Mouse (Mus musculus) MEL (cell line): ENCODE data around the gene Eml1. TPM values are rescaled to one million over a fixed set of nuclear protein-coding genes. Genes with fewer than 3 reads are reported as not detected.

Source experiments
- DNase-seq: peaks from one replicate; pipeline ENCODE4 v3.0.0; 2011; ENCODE audit warnings: low read depth, low spot score
- H3K27ac ChIP-seq: 2 replicates; pipeline ENCODE4 v1.5.1; 2012; ENCODE audit warnings: low read depth, mild to moderate bottlenecking, control low read depth, low read length, moderate library complexity; ENCODE audit not compliant: control insufficient read depth
- H3K27me3 ChIP-seq, 2 experiments: fragments of 150-350 bp in 1 of 2; sonication (generic) in 1 of 2; 2 replicates each; pipeline ENCODE4 v1.6.1; 2012; ENCODE audit warnings: low read length in 2 of 2, mild to moderate bottlenecking in 2 of 2, improper control_type of control experiment in 1 of 2, moderate library complexity in 1 of 2; ENCODE audit not compliant: insufficient read depth in 2 of 2, control insufficient read depth in 1 of 2
- H3K36me3 ChIP-seq, 2 experiments: 2 replicates each; pipeline ENCODE4 v1.6.1; 2012 to 2014; ENCODE audit warnings: low read length in 2 of 2, improper control_type of control experiment in 1 of 2, inconsistent platforms in 1 of 2, mild to moderate bottlenecking in 1 of 2; ENCODE audit not compliant: insufficient read depth in 2 of 2, control insufficient read depth in 1 of 2
- H3K4me1 ChIP-seq, 2 experiments: fragments of 150-350 bp in 1 of 2; sonication (generic) in 1 of 2; 2 replicates each; pipeline ENCODE4 v1.6.1; 2012; ENCODE audit warnings: low read length in 2 of 2, improper control_type of control experiment in 1 of 2, mild to moderate bottlenecking in 1 of 2; ENCODE audit not compliant: insufficient read depth in 2 of 2, control insufficient read depth in 1 of 2
- H3K4me3 ChIP-seq, 2 experiments: fragments of 150-350 bp in 1 of 2; sonication (generic) in 1 of 2; 2 replicates each; pipeline ENCODE4 v1.5.1; 2012; ENCODE audit warnings: low read depth in 2 of 2, low read length in 2 of 2, mild to moderate bottlenecking in 2 of 2, moderate library complexity in 2 of 2, control low read depth in 1 of 2, improper control_type of control experiment in 1 of 2; ENCODE audit not compliant: control insufficient read depth in 1 of 2, insufficient read depth in 1 of 2
- H3K79me2 ChIP-seq: 2 replicates; pipeline ENCODE4 v1.6.1; 2012; ENCODE audit warnings: mild to moderate bottlenecking, low read length, moderate library complexity; ENCODE audit not compliant: control insufficient read depth, poor library complexity, insufficient read depth
- H3K9ac ChIP-seq: 2 replicates; pipeline ENCODE4 v1.6.1; 2012; ENCODE audit warnings: low read depth, mild to moderate bottlenecking, control low read depth, low read length, moderate library complexity; ENCODE audit not compliant: control insufficient read depth, poor library complexity, severe bottlenecking
- H3K9me3 ChIP-seq: fragments of 150-350 bp; sonication (generic); replicated peaks from 2 replicates; pipeline ENCODE4 v1.6.1; 2012; ENCODE audit warnings: mild to moderate bottlenecking, low read length, improper control_type of control experiment, moderate library complexity; ENCODE audit not compliant: insufficient read depth
- BHLHE40 ChIP-seq: IDR thresholded peaks from 2 replicates; pipeline ENCODE4 v1.6.1; 2012; ENCODE audit warnings: low read depth, mild to moderate bottlenecking, inconsistent platforms, low read length, improper control_type of control experiment, borderline replicate concordance
- CHD1 ChIP-seq: IDR thresholded peaks from 2 replicates; pipeline ENCODE4 v1.6.1; 2012; ENCODE audit warnings: low read depth, mild to moderate bottlenecking, inconsistent platforms, low read length, improper control_type of control experiment
- CTCF ChIP-seq, 3 experiments: IDR thresholded peaks in 2 of 3; conservative IDR thresholded peaks in 1 of 3; 2 replicates each; pipeline ENCODE4 v1.5.1; 2011 to 2012; ENCODE audit warnings: low read length in 3 of 3, low read depth in 2 of 3, mild to moderate bottlenecking in 2 of 3, improper control_type of control experiment in 1 of 3, inconsistent platforms in 1 of 3, mixed read lengths in 1 of 3, moderate library complexity in 1 of 3; ENCODE audit not compliant: control insufficient read depth in 1 of 3, insufficient read depth in 1 of 3, poor library complexity in 1 of 3, severe bottlenecking in 1 of 3
- ELF1 ChIP-seq: IDR thresholded peaks from 2 replicates; pipeline ENCODE4 v1.6.1; 2014; ENCODE audit warnings: low read depth, mild to moderate bottlenecking, inconsistent platforms, low read length, improper control_type of control experiment, moderate library complexity
- EP300 ChIP-seq, 2 experiments: IDR thresholded peaks; 2 replicates each; pipeline ENCODE4 v1.6.1; 2011; ENCODE audit warnings: improper control_type of control experiment in 2 of 2, low read length in 2 of 2, low read depth in 1 of 2, mild to moderate bottlenecking in 1 of 2
- GABPA ChIP-seq: IDR thresholded peaks from 2 replicates; pipeline ENCODE4 v1.6.1; 2012; ENCODE audit warnings: low read depth, mild to moderate bottlenecking, inconsistent platforms, low read length, improper control_type of control experiment, moderate library complexity
- HCFC1 ChIP-seq: IDR thresholded peaks from 2 replicates; pipeline ENCODE4 v1.6.1; 2012; ENCODE audit warnings: low read depth, mild to moderate bottlenecking, inconsistent platforms, low read length, improper control_type of control experiment, moderate library complexity
- JUND ChIP-seq: IDR thresholded peaks from 2 replicates; pipeline ENCODE4 v1.6.1; 2011; ENCODE audit warnings: low read depth, mild to moderate bottlenecking, improper control_type of control experiment, low read length
- KAT2A ChIP-seq: conservative IDR thresholded peaks from 2 replicates; pipeline ENCODE4 v1.6.1; 2012; ENCODE audit warnings: low read depth, low read length, improper control_type of control experiment, inconsistent platforms
- MAFK ChIP-seq: IDR thresholded peaks from 2 replicates; pipeline ENCODE4 v1.6.1; 2011; ENCODE audit warnings: low read depth, mild to moderate bottlenecking, low read length, improper control_type of control experiment, borderline replicate concordance
- MXI1 ChIP-seq: IDR thresholded peaks from 2 replicates; pipeline ENCODE4 v1.6.1; 2011; ENCODE audit warnings: mild to moderate bottlenecking, low read depth, low read length, improper control_type of control experiment
- MYC ChIP-seq: IDR thresholded peaks from 2 replicates; pipeline ENCODE4 v1.6.1; 2011; ENCODE audit warnings: low read depth, mild to moderate bottlenecking, low read length, improper control_type of control experiment, moderate library complexity
- NELFE ChIP-seq: IDR thresholded peaks from 2 replicates; pipeline ENCODE4 v1.6.1; 2011; ENCODE audit warnings: low read depth, low read length, improper control_type of control experiment
- POLR2A ChIP-seq, 2 experiments: IDR thresholded peaks; 2 replicates each; pipeline ENCODE4 v1.6.1; 2011 to 2012; ENCODE audit warnings: low read length in 2 of 2, mild to moderate bottlenecking in 2 of 2, control low read depth in 1 of 2, improper control_type of control experiment in 1 of 2, low read depth in 1 of 2, moderate library complexity in 1 of 2; ENCODE audit not compliant: control insufficient read depth in 1 of 2, insufficient read depth in 1 of 2, poor library complexity in 1 of 2
- RCOR1 ChIP-seq: IDR thresholded peaks from 2 replicates; pipeline ENCODE4 v1.6.1; 2012; ENCODE audit warnings: low read depth, mild to moderate bottlenecking, inconsistent platforms, low read length, improper control_type of control experiment
- TAL1 ChIP-seq: IDR thresholded peaks from 2 replicates; pipeline ENCODE4 v1.6.1; 2012; ENCODE audit warnings: mild to moderate bottlenecking, inconsistent platforms, low read length, moderate library complexity, mixed read lengths
- TBP ChIP-seq: IDR thresholded peaks from 2 replicates; pipeline ENCODE4 v1.8.0; 2011; ENCODE audit warnings: low read depth, low read length, improper control_type of control experiment
- TCF12 ChIP-seq: IDR thresholded peaks from 2 replicates; pipeline ENCODE4 v1.6.1; 2014; ENCODE audit warnings: low read depth, mild to moderate bottlenecking, inconsistent platforms, low read length, improper control_type of control experiment, moderate library complexity
- USF2 ChIP-seq, 2 experiments: IDR thresholded peaks; 2 replicates each; pipeline ENCODE4 v1.6.1; 2011 to 2012; ENCODE audit warnings: improper control_type of control experiment in 2 of 2, low read length in 2 of 2, borderline replicate concordance in 1 of 2, inconsistent platforms in 1 of 2, low read depth in 1 of 2, mild to moderate bottlenecking in 1 of 2; ENCODE audit not compliant: insufficient read depth in 1 of 2
- ZKSCAN1 ChIP-seq: IDR thresholded peaks from 2 replicates; pipeline ENCODE4 v1.6.1; 2012; ENCODE audit warnings: low read depth, mild to moderate bottlenecking, inconsistent platforms, low read length, improper control_type of control experiment, moderate library complexity
- polyA plus RNA-seq, 2 experiments: library from polyadenylated mRNA; stranded (reverse) in 1 of 2; unstranded in 1 of 2; fragments of >175 nt in 1 of 2; fragments of >200 nt in 1 of 2; gene quantifications; 2 replicates each; pipeline versions ENCODE4 v1.2.1 to v1.2.4; 2012; ENCODE audit warnings: low replicate concordance in 2 of 2, low read depth in 1 of 2; ENCODE audit not compliant: insufficient read length in 2 of 2, insufficient read depth in 1 of 2, missing spikeins in 1 of 2
- total RNA-seq: library from RNA; depleted of rRNA; stranded (reverse); fragments of 300-350 nt; gene quantifications from 2 replicates; pipeline ENCODE4 v1.2.3, GENCODE M21; 2012

The Eml1 gene
- total and polyA plus RNA-seq, 3 experiments: not detected

GRCm38 (mm10) chr12:108372241-108372640 lies 1.5 kb downstream of the Eml1 start:
- no peaks in the 10 kb centered on the region for H3K27me3 ChIP-seq

GRCm38 (mm10) chr12:108373611-108374010 lies 2.9 kb downstream of the Eml1 start:
- H3K9me3 ChIP-seq: no peaks in the 10 kb centered on the region
- H3K9ac ChIP-seq: no peak overlapping the region
- no peak overlapping the region for H3K4me3 ChIP-seq
- H3K36me3 ChIP-seq: no peaks in the 10 kb centered on the region
- H3K27me3 ChIP-seq: no peaks in the 10 kb centered on the region
- no peak for TF ChIP-seq USF2 (IDR thresholded peaks at IDR 0.05; ENCODE audit: borderline replicate concordance in 1 of 2, insufficient read depth in 1 of 2, low read depth in 1 of 2, low read length in 2 of 2)
- no peak for TF ChIP-seq CHD1
- TF ChIP-seq EP300 (IDR thresholded peaks at IDR 0.05; ENCODE audit: low read depth in 1 of 2, low read length in 2 of 2): no peak
- TF ChIP-seq POLR2A (IDR thresholded peaks at IDR 0.05; ENCODE audit: control insufficient read depth in 1 of 2, insufficient read depth in 1 of 2, low read depth in 1 of 2, low read length in 2 of 2, poor library complexity in 1 of 2): no peak
- no peak for TF ChIP-seq MYC
- no peak for TF ChIP-seq TAL1
- no peak for TF ChIP-seq JUND
- no peak for TF ChIP-seq TCF12
- TF ChIP-seq NELFE: no peak
- TF ChIP-seq KAT2A: no peak
- TF ChIP-seq MXI1: no peak
- no peak for TF ChIP-seq ELF1
- TF ChIP-seq ZKSCAN1: no peak
- TF ChIP-seq BHLHE40: no peak
- no peak for TF ChIP-seq TBP
- no peak for TF ChIP-seq HCFC1
- TF ChIP-seq GABPA: no peak
- H3K27ac ChIP-seq: no peak overlapping the region
- no peaks in the 10 kb centered on the region for H3K79me2 ChIP-seq
- DNase-seq: no peak
- no peaks in the 10 kb centered on the region for H3K4me1 ChIP-seq

More at GRCm38 (mm10) chr12:108372241-108372640, 1.5 kb downstream of the Eml1 start:
- Histone ChIP-seq H3K9ac (no peak overlapping the region), H3K79me2 (no peaks in the 10 kb centered on the region), H3K9me3 (no peaks in the 10 kb centered on the region), H3K36me3 (no peaks in the 10 kb centered on the region), H3K27ac (no peak overlapping the region), H3K4me1 (no peaks in the 10 kb centered on the region), H3K4me3 (no peak overlapping the region)
- DNase-seq: no peak
- TF ChIP-seq MAFK (no peak), RCOR1 (no peak), CHD1 (no peak), CTCF (IDR thresholded peaks at IDR 0.05 in 2 of 3, conservative IDR thresholded peaks at IDR 0.05 in 1 of 3; ENCODE audit: control insufficient read depth in 1 of 3, insufficient read depth in 1 of 3, low read depth in 2 of 3, low read length in 3 of 3, poor library complexity in 1 of 3, severe bottlenecking in 1 of 3) (no peak)
